Mouse (Mus musculus) hindbrain, embryonic 11.5 days (tissue): ENCODE measurements around the gene Dmrt2. TPM values are rescaled to one million over a fixed set of nuclear protein-coding genes. Genes with fewer than 3 reads are reported as not detected.
A peak's percentile ranks its signal among the peaks of the same experiment; 100 is the strongest.

Experiments
- ATAC-seq: fragments of 200-750 bp; cut with Nextera tagmentation; 2 replicates; pipeline ENCODE4 v1.8.0; 2017; ENCODE audit warnings: mild to moderate bottlenecking, moderate TSS enrichment, moderate library complexity; ENCODE audit not compliant: low FRiP score
- DNase-seq: peaks from one replicate; pipeline ENCODE4 v3.0.0-alpha.2; 2015; ENCODE audit warnings: low spot score
- H3K27ac ChIP-seq: fragments of 300-500 bp; sonication (generic); 2 replicates; pipeline ENCODE4 v1.5.1; 2014; ENCODE audit warnings: mild to moderate bottlenecking, low read depth, low read length
- H3K27me3 ChIP-seq: fragments of 300-500 bp; sonication (generic); 2 replicates; pipeline ENCODE4 v1.6.1; 2014; ENCODE audit warnings: mild to moderate bottlenecking, low read length, moderate library complexity, mixed read lengths; ENCODE audit not compliant: control insufficient read depth, insufficient read depth
- H3K36me3 ChIP-seq: fragments of 300-500 bp; sonication (generic); 2 replicates; pipeline ENCODE4 v1.6.1; 2014; ENCODE audit warnings: mild to moderate bottlenecking, low read length, moderate library complexity, mixed read lengths; ENCODE audit not compliant: control insufficient read depth, insufficient read depth
- H3K4me1 ChIP-seq: fragments of 300-500 bp; sonication (generic); replicated peaks from 2 replicates; pipeline ENCODE4 v1.6.1; 2014; ENCODE audit warnings: low read length, mixed read lengths; ENCODE audit not compliant: control insufficient read depth, insufficient read depth
- H3K4me2 ChIP-seq: fragments of 300-500 bp; sonication (generic); replicated peaks from 2 replicates; pipeline ENCODE4 v1.6.1; 2014; ENCODE audit warnings: mild to moderate bottlenecking, low read depth, low read length
- H3K4me3 ChIP-seq: fragments of 300-500 bp; sonication (generic); 2 replicates; pipeline ENCODE4 v1.5.1; 2014; ENCODE audit warnings: low read depth, low read length
- H3K9ac ChIP-seq: fragments of 300-500 bp; sonication (generic); 2 replicates; pipeline ENCODE4 v1.6.1; 2014; ENCODE audit warnings: low read depth, low read length
- H3K9me3 ChIP-seq: fragments of 300-500 bp; sonication (generic); 2 replicates; pipeline ENCODE4 v1.6.1; 2016; ENCODE audit warnings: low read length; ENCODE audit not compliant: control insufficient read depth
- WGBS: fragments of 180-500 bp; shearing (Covaris S2); extraction: QIAGEN DNeasy Blood & Tissue Kit; methylation state at CpG from one replicate; pipeline ENCODE4 v1.1.7; 2014; 5-methylcytosine and 5-hydroxymethylcytosine counted together
- polyA plus RNA-seq: library from polyadenylated mRNA; unstranded; fragments of >200 nt; fragmentation: Nextera tagmentation; extraction: Ambion mirVana; gene quantifications from 2 replicates; pipeline ENCODE4 v1.2.1, GENCODE M21; 2014

The Dmrt2 gene
- polyA plus RNA-seq, 1 experiment from 2014 or later, result 3.4 TPM

- H3K9me3 ChIP-seq, result no peaks in the 10 kb centered on the region
- H3K4me3 ChIP-seq, result peak overlapping the region; percentile 39
- WGBS, result under 1% methylated on average over 66 of the region's 66 CpGs
- peak overlapping the region; percentile 54 for H3K4me2 ChIP-seq
- DNase-seq (peak; percentile 67), ATAC-seq (no peak)
- H3K27me3 ChIP-seq, result peaks cover 83% of the 10 kb centered on the region
- no peaks in the 10 kb centered on the region for H3K36me3 ChIP-seq
- H3K4me1 ChIP-seq, result peaks cover 8% of the 10 kb centered on the region
- no peak overlapping the region for H3K9ac ChIP-seq
- H3K27ac ChIP-seq, result no peak overlapping the region
These were observed 1.2 kb downstream of the Dmrt2 start for GRCm38 (mm10) chr19:25673224-25674055.

GRCm38 (mm10) chr19:25674056-25674420 lies 1.8 kb downstream of the Dmrt2 start:
- 2% methylated on average over 15 of the region's 15 CpGs for WGBS
- Histone ChIP-seq H3K27me3 (peaks cover 78% of the 10 kb centered on the region), H3K27ac (no peak overlapping the region), H3K4me2 (peak overlapping the region; percentile 54), H3K4me3 (peak overlapping the region; percentile 39), H3K9me3 (no peaks in the 10 kb centered on the region), H3K4me1 (peaks cover 8% of the 10 kb centered on the region), H3K9ac (no peak overlapping the region), H3K36me3 (no peaks in the 10 kb centered on the region)
- DNase-seq (peak; percentile 52), ATAC-seq (no peak)

- Histone ChIP-seq H3K4me3 (no peak overlapping the region), H3K4me2 (no peak overlapping the region)
- 4% methylated on average over 8 of the region's 8 CpGs for WGBS
These were observed 2.5 kb downstream of the Dmrt2 start for GRCm38 (mm10) chr19:25674744-25675143.

GRCm38 (mm10) chr19:25675866-25676440 lies 3.7 kb downstream of the Dmrt2 start:
- DNase-seq (peak; percentile 38), ATAC-seq (no peak)
- Histone ChIP-seq H3K9ac (no peak overlapping the region), H3K9me3 (no peaks in the 10 kb centered on the region), H3K4me1 (peaks cover 8% of the 10 kb centered on the region), H3K4me2 (no peak overlapping the region), H3K36me3 (no peaks in the 10 kb centered on the region), H3K4me3 (no peak overlapping the region), H3K27ac (no peak overlapping the region), H3K27me3 (peaks cover 62% of the 10 kb centered on the region)
- 15% methylated on average over 9 of the region's 9 CpGs for WGBS

More at GRCm38 (mm10) chr19:25674744-25675143, 2.5 kb downstream of the Dmrt2 start:
- peaks cover 8% of the 10 kb centered on the region for H3K4me1 ChIP-seq
- ATAC-seq, result no peak
- no peaks in the 10 kb centered on the region for H3K9me3 ChIP-seq
- no peaks in the 10 kb centered on the region for H3K36me3 ChIP-seq
- peaks cover 71% of the 10 kb centered on the region for H3K27me3 ChIP-seq
- no peak overlapping the region for H3K27ac ChIP-seq
- peak; percentile 49 for DNase-seq
- no peak overlapping the region for H3K9ac ChIP-seq

- Histone ChIP-seq H3K4me1 (no peaks in the 10 kb centered on the region), H3K27me3 (no peaks in the 10 kb centered on the region), H3K4me2 (no peak overlapping the region), H3K9me3 (no peaks in the 10 kb centered on the region), H3K36me3 (no peaks in the 10 kb centered on the region), H3K27ac (no peak overlapping the region), H3K4me3 (no peak overlapping the region), H3K9ac (no peak overlapping the region)
- ATAC-seq (no peak), DNase-seq (no peak)
- WGBS, result 70% methylated on average over 14 of the region's 14 CpGs
These were observed 26.6 kb downstream of the Dmrt2 start for GRCm38 (mm10) chr19:25698850-25699249.

GRCm38 (mm10) chr19:25713382-25713781 lies 41.2 kb downstream of the Dmrt2 start:
- ATAC-seq (no peak), DNase-seq (peak; percentile 34)
- H3K4me2 ChIP-seq, result no peak overlapping the region
- H3K27me3 ChIP-seq, result no peaks in the 10 kb centered on the region
- WGBS, result 17% methylated on average over 8 of the region's 8 CpGs
- H3K9ac ChIP-seq, result no peak overlapping the region
- H3K4me3 ChIP-seq, result no peak overlapping the region
- H3K9me3 ChIP-seq, result no peaks in the 10 kb centered on the region
- no peak overlapping the region for H3K27ac ChIP-seq
- H3K4me1 ChIP-seq, result no peaks in the 10 kb centered on the region
- H3K36me3 ChIP-seq, result no peaks in the 10 kb centered on the region

GRCm38 (mm10) chr19:25714927-25715326 lies 42.7 kb downstream of the Dmrt2 start:
- no peak overlapping the region for H3K4me3 ChIP-seq
- H3K9me3 ChIP-seq, result no peaks in the 10 kb centered on the region
- no peak overlapping the region for H3K27ac ChIP-seq
- H3K36me3 ChIP-seq, result no peaks in the 10 kb centered on the region
- DNase-seq (no peak), ATAC-seq (no peak)
- H3K4me1 ChIP-seq, result no peaks in the 10 kb centered on the region
- no peak overlapping the region for H3K4me2 ChIP-seq
- H3K27me3 ChIP-seq, result no peaks in the 10 kb centered on the region
- 64% methylated on average over 2 of the region's 2 CpGs for WGBS
- no peak overlapping the region for H3K9ac ChIP-seq

- no peak for ATAC-seq
- no peak overlapping the region for H3K4me2 ChIP-seq
- no peak overlapping the region for H3K4me3 ChIP-seq
- no peak overlapping the region for H3K27ac ChIP-seq
- H3K9ac ChIP-seq, result no peak overlapping the region
- no peak for DNase-seq
- WGBS, result 60% methylated on average over 5 of the region's 5 CpGs
- H3K9me3 ChIP-seq, result no peaks in the 10 kb centered on the region
- no peaks in the 10 kb centered on the region for H3K27me3 ChIP-seq
- H3K4me1 ChIP-seq, result no peaks in the 10 kb centered on the region
- H3K36me3 ChIP-seq, result no peaks in the 10 kb centered on the region
These were observed 50.4 kb downstream of the Dmrt2 start for GRCm38 (mm10) chr19:25722616-25723015.
